Mouse (Mus musculus): ENCODE measurements around the gene Cck. TPM values are rescaled to one million over a fixed set of nuclear protein-coding genes. Genes with fewer than 3 reads are reported as not detected.

The Cck gene
- polyA plus RNA-seq, 1 experiment from 2014 or later: 14.0 TPM

DNA sequence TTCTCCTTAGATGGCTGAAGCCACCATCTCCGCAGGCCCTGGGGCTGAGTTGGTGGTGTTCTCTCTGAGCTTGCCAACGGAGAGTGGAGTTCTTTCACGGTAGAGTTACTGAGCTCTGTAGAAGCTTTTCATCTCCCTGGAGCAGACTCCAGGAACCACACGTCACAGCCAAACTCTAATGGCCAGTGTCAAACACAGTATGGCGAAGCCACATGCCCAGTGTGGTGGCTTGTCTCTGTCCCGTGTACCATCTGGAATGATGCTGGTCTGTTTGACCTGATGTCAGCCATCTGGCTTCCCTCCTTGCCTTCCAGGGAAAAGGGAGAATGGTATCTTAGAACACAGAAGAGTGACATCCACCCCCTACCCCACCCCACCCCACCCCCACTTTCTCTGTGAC is 25.8 kb downstream of the Cck start:
- H3K4me3 ChIP-seq (replicated peaks; ENCODE audit: low read depth, low read length): no peak overlapping the region
- no peak for TF ChIP-seq CTCF (IDR thresholded peaks at IDR 0.05; ENCODE audit: low read depth)
- H3K27ac ChIP-seq: no peak overlapping the region
- DNase-seq (ENCODE audit: low spot score) (no peak), ATAC-seq (replicated peaks; ENCODE audit: low FRiP score, low read depth) (no peak)
- 75% methylated on average over 6 of the region's 6 CpGs for WGBS
- H3K36me3 ChIP-seq (ENCODE audit: insufficient read depth, low read length): peaks cover 20% of the 10 kb centered on the region; the same call in 1 of the 2 replicates
- no peak overlapping the region for H3K9ac ChIP-seq (ENCODE audit: low read depth, low read length)
- H3K9me3 ChIP-seq (replicated peaks; ENCODE audit: low read length): no peaks in the 10 kb centered on the region
- H3K27me3 ChIP-seq (ENCODE audit: insufficient read depth, low read length): no peaks in the 10 kb centered on the region
- no peak overlapping the region for H3K4me2 ChIP-seq (ENCODE audit: low read length)
- H3K4me1 ChIP-seq (replicated peaks; ENCODE audit: insufficient read depth, low read length): no peaks in the 10 kb centered on the region

DNA sequence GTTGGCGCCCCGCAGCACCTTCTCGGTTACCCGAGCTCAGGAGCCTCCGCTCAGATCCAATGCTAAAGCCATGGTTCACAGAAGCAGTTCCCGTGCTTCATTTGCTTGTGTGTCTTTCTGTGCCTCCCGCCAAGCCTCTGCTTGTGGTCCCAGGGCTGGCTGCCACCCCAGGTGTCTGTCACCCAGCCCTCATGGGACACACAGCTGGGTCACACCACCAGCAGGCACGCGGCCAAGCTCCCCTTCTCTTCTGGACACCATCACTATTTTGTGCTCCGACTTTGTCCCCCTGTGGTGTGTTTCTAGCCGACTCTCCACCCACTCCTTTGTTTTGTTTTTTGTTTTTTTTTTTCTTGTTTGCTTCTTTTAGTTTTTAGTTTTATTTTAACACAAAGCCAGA is 28.0 kb downstream of the Cck start:
- Histone ChIP-seq H3K4me2 (ENCODE audit: low read length) (no peak overlapping the region), H3K9me3 (replicated peaks; ENCODE audit: low read length) (no peaks in the 10 kb centered on the region), H3K36me3 (ENCODE audit: insufficient read depth, low read length) (peaks cover 20% of the 10 kb centered on the region), H3K9ac (ENCODE audit: low read depth, low read length) (no peak overlapping the region), H3K27ac (no peak overlapping the region), H3K27me3 (ENCODE audit: insufficient read depth, low read length) (no peaks in the 10 kb centered on the region), H3K4me1 (replicated peaks; ENCODE audit: insufficient read depth, low read length) (no peaks in the 10 kb centered on the region), H3K4me3 (replicated peaks; ENCODE audit: low read depth, low read length) (no peak overlapping the region)
- ATAC-seq (replicated peaks; ENCODE audit: low FRiP score, low read depth): no peak
- 75% methylated on average over 11 of the region's 11 CpGs for WGBS
- no peak for TF ChIP-seq CTCF (IDR thresholded peaks at IDR 0.05; ENCODE audit: low read depth)
- no peak for DNase-seq (ENCODE audit: low spot score)

GRCm38 (mm10) chr9:121460527-121460926 is 35.0 kb downstream of the Cck start:
- peaks cover 11% of the 10 kb centered on the region for H3K36me3 ChIP-seq (ENCODE audit: insufficient read depth, low read length)
- TF ChIP-seq CTCF (IDR thresholded peaks at IDR 0.05; ENCODE audit: low read depth): no peak

DNA sequence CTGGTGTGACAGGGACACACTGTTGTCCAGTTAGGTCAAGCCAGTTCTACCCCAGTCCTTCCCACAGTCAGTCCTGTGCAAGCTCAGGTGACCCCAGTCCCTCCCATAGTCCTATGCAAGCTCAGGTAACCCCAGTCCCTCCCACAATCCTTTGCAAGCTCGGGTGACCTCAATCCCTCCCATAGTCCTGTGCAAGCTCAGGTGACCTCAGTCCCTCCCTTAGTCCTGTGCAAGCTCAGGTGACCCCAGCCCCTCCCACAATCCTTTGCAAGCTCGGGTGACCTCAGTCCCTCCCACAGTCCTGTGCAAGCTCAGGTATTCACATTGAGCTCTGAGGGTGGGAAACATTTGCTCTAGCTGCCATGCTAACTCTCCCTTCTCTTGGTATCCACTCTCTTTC is 35.5 kb downstream of the Cck start:
- peak; percentile 86 for ATAC-seq (replicated peaks; ENCODE audit: low FRiP score, low read depth)
- Histone ChIP-seq H3K4me3 (replicated peaks; ENCODE audit: low read depth, low read length) (no peak overlapping the region), H3K27ac (peak overlapping the region; percentile 31; the same call in 1 of the 2 replicates), H3K36me3 (ENCODE audit: insufficient read depth, low read length) (peaks cover 11% of the 10 kb centered on the region), H3K9ac (ENCODE audit: low read depth, low read length) (no peak overlapping the region), H3K27me3 (ENCODE audit: insufficient read depth, low read length) (no peaks in the 10 kb centered on the region), H3K4me1 (replicated peaks; ENCODE audit: insufficient read depth, low read length) (no peaks in the 10 kb centered on the region), H3K4me2 (ENCODE audit: low read length) (no peak overlapping the region), H3K9me3 (replicated peaks; ENCODE audit: low read length) (no peaks in the 10 kb centered on the region)
- WGBS: 30% methylated on average over 2 of the region's 2 CpGs
- TF ChIP-seq CTCF (IDR thresholded peaks at IDR 0.05; ENCODE audit: low read depth): no peak
- DNase-seq (ENCODE audit: low spot score): no peak

More at GRCm38 (mm10) chr9:121460527-121460926, 35.0 kb downstream of the Cck start:
- H3K27ac ChIP-seq: peak overlapping the region; percentile 31; the same call in 1 of the 2 replicates
- H3K9ac ChIP-seq (ENCODE audit: low read depth, low read length): no peak overlapping the region
- DNase-seq (ENCODE audit: low spot score): peak; percentile 50
- WGBS: 38% methylated on average over 16 of the region's 16 CpGs
- H3K4me3 ChIP-seq (replicated peaks; ENCODE audit: low read depth, low read length): no peak overlapping the region
- H3K9me3 ChIP-seq (replicated peaks; ENCODE audit: low read length): no peaks in the 10 kb centered on the region
- no peaks in the 10 kb centered on the region for H3K4me1 ChIP-seq (replicated peaks; ENCODE audit: insufficient read depth, low read length)
- H3K27me3 ChIP-seq (ENCODE audit: insufficient read depth, low read length): no peaks in the 10 kb centered on the region
- ATAC-seq (replicated peaks; ENCODE audit: low FRiP score, low read depth): no peak; the same call in 1 of the 2 replicates
- H3K4me2 ChIP-seq (ENCODE audit: low read length): no peak overlapping the region

DNA sequence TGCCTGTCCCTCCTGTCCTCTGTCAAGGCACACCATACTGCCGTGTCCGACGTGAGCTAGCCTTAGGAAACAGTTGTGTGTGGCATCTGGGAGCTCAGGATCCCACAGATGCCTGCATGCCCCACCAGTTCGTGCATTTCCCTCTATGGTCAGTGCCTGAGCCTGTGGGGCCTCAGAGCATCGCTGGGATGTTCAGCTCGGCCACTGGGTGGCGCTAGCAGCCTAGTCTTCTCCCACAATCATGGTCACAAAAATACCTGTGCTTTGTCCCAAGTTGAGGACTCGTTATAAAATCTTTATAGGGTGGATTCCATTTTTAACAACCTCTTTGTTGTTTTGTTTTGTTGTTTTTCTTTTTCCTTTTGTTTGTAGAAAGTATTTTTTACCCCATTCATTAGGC is 37.0 kb downstream of the Cck start:
- 28% methylated on average over 8 of the region's 8 CpGs for WGBS
- no peaks in the 10 kb centered on the region for H3K27me3 ChIP-seq (ENCODE audit: insufficient read depth, low read length)
- peaks cover 22% of the 10 kb centered on the region for H3K36me3 ChIP-seq (ENCODE audit: insufficient read depth, low read length)
- H3K4me3 ChIP-seq (replicated peaks; ENCODE audit: low read depth, low read length): no peak overlapping the region
- ATAC-seq (replicated peaks; ENCODE audit: low FRiP score, low read depth) (no peak), DNase-seq (ENCODE audit: low spot score) (peak; percentile 61)
- H3K9me3 ChIP-seq (replicated peaks; ENCODE audit: low read length): no peaks in the 10 kb centered on the region
- no peak overlapping the region for H3K9ac ChIP-seq (ENCODE audit: low read depth, low read length)
- TF ChIP-seq CTCF (IDR thresholded peaks at IDR 0.05; ENCODE audit: low read depth): peak; percentile 85
- H3K4me1 ChIP-seq (replicated peaks; ENCODE audit: insufficient read depth, low read length): no peaks in the 10 kb centered on the region
- H3K4me2 ChIP-seq (ENCODE audit: low read length): no peak overlapping the region
- no peak overlapping the region for H3K27ac ChIP-seq

- Histone ChIP-seq H3K27me3 (ENCODE audit: insufficient read depth, low read length) (no peaks in the 10 kb centered on the region), H3K9ac (ENCODE audit: low read depth, low read length) (no peak overlapping the region), H3K4me1 (replicated peaks; ENCODE audit: insufficient read depth, low read length) (no peaks in the 10 kb centered on the region), H3K27ac (no peak overlapping the region), H3K36me3 (ENCODE audit: insufficient read depth, low read length) (peaks cover 29% of the 10 kb centered on the region), H3K4me2 (ENCODE audit: low read length) (no peak overlapping the region), H3K9me3 (replicated peaks; ENCODE audit: low read length) (no peaks in the 10 kb centered on the region), H3K4me3 (replicated peaks; ENCODE audit: low read depth, low read length) (no peak overlapping the region)
- ATAC-seq (replicated peaks; ENCODE audit: low FRiP score, low read depth) (no peak), DNase-seq (ENCODE audit: low spot score) (no peak)
- TF ChIP-seq CTCF (IDR thresholded peaks at IDR 0.05; ENCODE audit: low read depth): no peak
- WGBS: 83% methylated on average over 13 of the region's 13 CpGs
These were observed 38.6 kb downstream of the Cck start for GRCm38 (mm10) chr9:121456739-121457515.
